Mouse (Mus musculus): ENCODE data around the gene Sh3rf3.

Gene Sh3rf3

GRCm38 (mm10) chr10:58949770-58950638 lies 136.8 kb downstream of the Sh3rf3 start:
- CTCF ChIA-PET: interaction anchor here in 1 of 4 experiments (1.3 kb wide), 1 partner anchor 138 kb away, joined by 4 read pairs; no protein-coding TSS in a partner anchor
- POLR2A ChIA-PET: interaction anchor here in 1 of 4 experiments (0.6 kb wide), 1 partner anchor 621 kb away, joined by 3 read pairs; no protein-coding TSS in a partner anchor

DNA sequence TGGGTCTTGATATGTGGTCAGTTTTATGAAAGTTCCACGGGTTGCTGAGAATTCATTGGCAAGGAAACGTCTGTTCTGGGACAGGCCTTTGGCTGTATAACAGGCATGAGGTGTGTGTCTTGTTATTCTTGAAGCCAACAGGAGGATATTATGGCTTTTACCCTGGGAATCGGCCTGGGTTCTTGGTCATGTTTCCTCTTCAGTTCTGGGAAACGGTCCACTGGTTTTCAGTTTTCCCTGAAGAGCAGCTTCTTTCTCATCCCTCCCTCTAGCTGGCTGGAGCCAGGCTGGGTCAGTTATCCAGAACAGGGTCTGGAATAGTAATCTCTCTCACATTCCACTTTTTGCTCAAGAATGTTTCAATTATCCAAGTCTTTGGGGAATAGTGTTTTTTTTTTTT lies 147.0 kb downstream of the Sh3rf3 start:
- POLR2A ChIA-PET: no interaction called here
- CTCF ChIA-PET: no interaction called here

- POLR2A ChIA-PET: no interaction called here
- CTCF ChIA-PET: no interaction called here
Observed at GRCm38 (mm10) chr10:58968236-58968635, 155.1 kb downstream of the Sh3rf3 start.

DNA sequence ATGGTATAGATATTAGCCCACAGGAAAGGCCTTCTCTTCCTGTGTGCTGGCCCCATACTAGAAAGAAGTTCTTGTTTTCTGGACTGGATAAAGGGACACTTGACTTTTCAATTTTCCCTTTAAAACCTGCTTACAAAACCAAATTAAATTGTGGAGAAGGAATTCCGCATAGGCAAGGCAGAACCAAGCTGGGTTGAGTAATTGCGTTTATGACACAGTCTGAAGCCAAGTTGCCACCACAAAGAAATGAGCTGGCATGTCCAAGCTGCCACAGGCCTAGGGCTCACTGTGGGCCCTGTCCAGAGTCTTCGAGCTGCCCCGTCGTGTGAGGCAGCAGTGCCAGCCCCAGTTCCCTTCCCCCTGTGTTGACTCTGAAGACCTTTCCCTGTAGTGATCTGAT lies 156.2 kb downstream of the Sh3rf3 start:
- ChIA-PET CTCF (no interaction called here), POLR2A (no interaction called here)

DNA sequence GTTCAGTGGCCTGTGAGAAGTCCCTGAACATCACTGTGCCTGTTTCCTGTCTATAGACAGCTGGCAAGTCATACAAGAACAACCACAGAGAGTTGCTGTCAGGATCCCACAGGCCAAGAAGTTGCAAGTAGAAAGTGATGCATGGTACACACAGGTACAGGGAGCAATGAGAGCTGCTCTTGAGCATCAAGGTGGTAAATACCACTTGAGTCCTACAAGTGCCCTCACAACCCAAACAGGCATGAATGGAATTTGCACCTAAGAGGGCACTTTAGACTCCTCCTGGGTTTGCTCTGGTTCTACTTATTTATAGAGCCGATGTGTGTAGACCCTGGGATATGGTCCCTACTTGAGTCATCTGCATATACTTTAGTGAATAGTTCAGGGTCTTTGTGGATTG lies 159.0 kb downstream of the Sh3rf3 start:
- POLR2A ChIA-PET: no interaction called here
- CTCF ChIA-PET: no interaction called here

DNA sequence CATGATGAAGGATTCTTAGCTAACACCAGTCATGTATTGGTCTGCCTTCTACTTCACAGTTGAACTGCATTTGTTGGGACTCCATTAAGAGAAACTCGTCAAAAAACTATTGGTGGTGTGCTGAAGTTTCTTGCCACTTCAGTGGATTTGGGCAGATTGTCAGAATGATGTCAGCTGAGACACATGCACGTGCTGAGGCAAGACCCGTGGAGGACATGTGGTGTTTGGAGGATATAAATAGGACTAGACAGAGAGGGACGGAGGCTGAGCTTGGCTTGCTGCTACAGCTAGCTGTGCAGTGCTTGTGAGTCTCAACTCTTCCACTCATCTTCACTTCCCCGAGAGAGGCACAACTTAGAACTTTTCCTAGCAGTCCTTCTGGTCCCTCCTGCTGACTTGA lies 161.0 kb downstream of the Sh3rf3 start:
- ChIA-PET POLR2A (no interaction called here), CTCF (no interaction called here)

DNA sequence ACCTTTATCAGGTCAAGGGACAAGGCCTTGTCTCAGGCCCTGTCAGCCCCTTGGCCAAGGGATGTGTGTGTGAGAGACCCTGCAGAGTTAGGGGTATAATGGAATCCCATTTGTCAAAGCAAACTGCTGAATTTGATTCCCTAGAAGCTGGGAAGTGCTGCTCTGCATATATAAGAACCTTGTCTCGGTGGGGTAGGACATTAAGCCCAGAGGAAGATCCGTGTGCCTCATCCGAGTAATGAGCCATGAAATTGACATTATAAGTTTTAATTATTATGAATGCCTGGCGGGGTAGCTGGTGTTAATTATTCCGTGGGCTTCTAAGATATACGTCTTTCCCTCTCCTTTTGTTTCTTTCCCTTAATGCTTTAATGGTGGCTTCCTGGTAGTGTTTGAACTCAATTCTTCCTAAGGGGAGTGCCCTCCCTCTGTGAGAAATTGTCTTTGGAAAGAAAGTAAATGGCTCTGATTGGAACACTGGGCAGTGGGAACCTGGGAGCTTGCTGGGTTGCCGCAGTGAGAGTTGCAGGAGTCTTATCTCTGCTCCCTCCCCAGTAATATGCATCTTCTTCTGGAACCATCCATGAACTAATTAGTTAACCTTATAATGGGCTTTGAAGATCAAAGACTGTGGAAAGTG lies 166.3 kb downstream of the Sh3rf3 start:
- CTCF ChIA-PET: no interaction called here
- POLR2A ChIA-PET: interaction anchor here in 1 of 4 experiments (0.8 kb wide), 1 partner anchor 105 kb away, joined by 3 read pairs; no protein-coding TSS in a partner anchor

- ChIA-PET CTCF (no interaction called here), POLR2A (interaction anchor here in 1 of 4 experiments (0.5 kb wide), 1 partner anchor 90 kb away, joined by 3 read pairs; no protein-coding TSS in a partner anchor)
Observed at GRCm38 (mm10) chr10:58981674-58982329, 168.6 kb downstream of the Sh3rf3 start.

GRCm38 (mm10) chr10:58982546-58983154 lies 169.5 kb downstream of the Sh3rf3 start:
- CTCF ChIA-PET: no interaction called here
- POLR2A ChIA-PET: interaction anchor here in 1 of 4 experiments (0.5 kb wide), 1 partner anchor 89 kb away, joined by 3 read pairs; no protein-coding TSS in a partner anchor

DNA sequence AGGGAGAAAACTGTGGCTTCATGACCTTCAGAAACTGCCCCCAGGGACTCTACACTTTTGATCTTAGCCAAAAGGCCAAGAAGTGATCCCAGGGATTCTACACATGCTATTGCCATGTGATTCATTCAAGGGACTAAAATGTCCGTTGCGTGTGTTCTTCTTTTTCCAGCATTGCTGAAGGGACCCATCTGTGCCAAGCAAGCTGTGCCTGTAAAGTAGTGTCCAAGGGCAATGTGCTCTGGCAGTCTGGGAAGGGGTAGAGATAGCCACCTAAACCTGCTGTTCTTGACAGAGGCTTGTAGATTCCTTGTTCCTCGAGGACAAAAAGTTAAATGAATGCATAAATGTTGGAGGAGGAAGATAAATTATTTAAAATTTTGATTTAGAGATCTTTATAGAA lies 178.5 kb downstream of the Sh3rf3 start:
- CTCF ChIA-PET: no interaction called here
- POLR2A ChIA-PET: no interaction called here

DNA sequence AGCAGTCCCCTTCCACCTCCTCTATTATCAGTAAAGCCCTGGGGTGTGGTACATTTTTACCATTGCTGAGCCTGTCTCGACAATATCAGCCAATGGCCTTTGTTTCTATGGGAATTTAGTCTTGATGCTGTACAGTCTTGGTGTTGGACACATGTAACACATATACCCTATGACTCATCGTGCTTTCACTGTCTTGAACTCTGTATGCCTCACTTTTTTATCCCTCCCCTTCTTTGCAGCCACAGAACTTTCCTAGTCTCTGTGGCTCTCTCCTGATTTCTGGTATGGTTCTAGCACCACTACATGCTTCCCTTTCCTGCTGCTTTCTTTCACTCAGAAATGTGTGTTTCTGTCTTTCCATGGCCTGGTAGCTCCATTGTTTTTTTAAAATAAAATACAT lies 181.6 kb downstream of the Sh3rf3 start:
- ChIA-PET POLR2A (no interaction called here), CTCF (interaction anchor here in 1 of 4 experiments (0.6 kb wide), 1 partner anchor 1528 kb away, joined by 3 read pairs; no protein-coding TSS in a partner anchor)

DNA sequence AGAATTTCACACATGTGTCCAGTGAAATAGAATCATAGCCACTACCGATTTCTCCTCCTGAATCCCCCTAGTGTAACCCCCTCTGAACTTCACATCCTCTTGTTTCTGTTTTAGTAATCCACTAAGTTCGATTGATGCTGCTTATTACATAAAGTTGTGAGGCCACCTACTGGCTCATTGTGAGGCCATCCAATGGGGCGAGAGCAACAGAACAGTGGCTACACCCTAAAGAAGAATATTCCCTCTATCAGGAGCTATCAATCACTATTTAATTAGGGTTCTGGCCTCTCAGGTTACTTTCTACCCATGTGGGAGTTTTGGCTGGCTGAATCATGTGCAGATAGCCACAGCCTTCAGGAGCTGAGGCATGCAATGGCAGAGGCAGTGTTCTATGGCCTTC lies 182.0 kb downstream of the Sh3rf3 start:
- CTCF ChIA-PET: interaction anchor here in 1 of 4 experiments (0.6 kb wide), 1 partner anchor 1529 kb away, joined by 3 read pairs; no protein-coding TSS in a partner anchor
- POLR2A ChIA-PET: no interaction called here

DNA sequence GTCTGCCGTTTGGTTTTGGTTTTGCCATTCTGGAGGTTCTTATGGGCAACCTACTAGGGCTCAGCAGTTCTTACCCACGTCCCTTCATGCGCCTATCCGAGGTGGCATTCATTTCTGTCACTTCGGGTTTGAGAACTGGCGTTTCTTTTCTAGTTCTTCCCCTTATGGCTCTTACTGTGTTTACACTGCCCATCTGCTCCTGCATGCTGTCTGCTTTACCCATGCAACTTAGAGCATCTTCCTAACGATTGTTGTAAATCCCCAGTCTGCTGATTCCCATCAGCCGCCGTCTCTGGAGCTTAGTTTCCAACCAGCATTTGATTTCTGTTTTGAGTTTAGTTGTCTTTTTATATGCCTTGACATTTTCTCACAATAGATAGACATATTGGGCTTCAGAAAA lies 189.2 kb downstream of the Sh3rf3 start:
- ChIA-PET CTCF (no interaction called here), POLR2A (interaction anchor here in 1 of 4 experiments (0.7 kb wide), 1 partner anchor 25 kb away, joined by 4 read pairs; no protein-coding TSS in a partner anchor)

GRCm38 (mm10) chr10:59011415-59011814 lies 198.3 kb downstream of the Sh3rf3 start:
- ChIA-PET POLR2A (no interaction called here), CTCF (no interaction called here)

- ChIA-PET CTCF (no interaction called here), POLR2A (no interaction called here)
Observed at GRCm38 (mm10) chr10:59013618-59014017, 200.5 kb downstream of the Sh3rf3 start.

DNA sequence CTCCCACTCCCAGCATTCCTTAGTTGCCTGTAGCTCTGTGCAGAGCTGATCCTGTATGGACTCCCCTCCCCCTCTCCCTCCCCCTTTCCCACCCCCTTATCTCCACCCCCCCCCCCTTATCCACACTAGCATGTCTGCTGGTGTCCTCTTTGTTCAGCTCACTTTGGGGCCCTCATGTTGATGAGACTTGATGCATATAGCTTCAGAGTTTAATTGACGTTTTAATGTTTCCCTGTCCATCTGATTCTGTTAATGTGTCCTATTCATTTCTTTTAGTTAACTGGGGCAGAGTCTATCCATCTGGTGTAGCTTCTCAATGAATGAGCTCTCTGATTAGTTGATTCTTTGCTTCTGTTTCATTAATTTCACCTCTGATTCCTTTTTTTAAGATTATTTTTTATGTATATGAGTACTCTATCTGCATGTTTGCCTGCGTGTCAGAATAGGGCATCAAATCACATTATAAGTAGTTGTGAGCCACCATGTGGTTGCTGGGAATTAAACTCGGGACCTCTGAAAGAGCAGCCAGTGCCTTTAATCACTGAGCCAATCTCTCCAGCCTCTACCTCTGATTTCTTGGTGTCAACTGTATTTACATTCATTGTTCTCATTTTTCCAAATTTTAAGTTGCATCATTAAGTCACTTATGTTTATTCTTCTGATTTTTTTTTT lies 206.3 kb downstream of the Sh3rf3 start:
- ChIA-PET CTCF (no interaction called here), POLR2A (no interaction called here)

- POLR2A ChIA-PET: interaction anchor here in 1 of 4 experiments (1.0 to 1.4 kb wide), 2 partner anchors 17 to 274 kb away, joined by 3 read pairs; no protein-coding TSS in a partner anchor
- CTCF ChIA-PET: no interaction called here
Observed at GRCm38 (mm10) chr10:59050434-59050833, 237.3 kb downstream of the Sh3rf3 start.

DNA sequence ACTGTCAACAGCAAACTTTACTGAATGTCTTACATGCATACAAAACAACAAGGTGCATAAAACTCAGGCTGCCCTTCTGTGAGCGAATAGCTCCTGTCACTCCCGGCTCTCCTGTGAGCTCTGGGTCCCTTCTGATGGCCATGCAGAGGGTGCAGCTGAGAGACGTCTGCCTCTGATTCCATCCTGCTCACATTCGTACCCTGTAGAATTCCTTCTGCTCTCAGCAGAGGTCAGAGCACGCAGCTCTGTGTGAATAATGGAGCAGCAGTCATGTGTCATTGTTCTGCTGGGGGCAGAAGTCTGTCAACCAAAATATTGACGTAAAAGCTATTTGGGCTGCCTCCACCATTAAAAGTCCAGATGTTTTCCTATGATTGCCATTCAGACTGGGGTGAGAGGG lies 243.1 kb downstream of the Sh3rf3 start:
- ChIA-PET CTCF (no interaction called here), POLR2A (no interaction called here)

- ChIA-PET CTCF (interaction anchor here in 1 of 4 experiments (0.6 kb wide), 1 partner anchor 11 kb away, joined by 3 read pairs; no protein-coding TSS in a partner anchor), POLR2A (interaction anchor here in 2 of 4 experiments (0.7 to 1.0 kb wide), 2 partner anchors 16 to 650 kb away, joined by 3 read pairs; no protein-coding TSS in a partner anchor)
Observed at GRCm38 (mm10) chr10:59066804-59067203, 253.6 kb downstream of the Sh3rf3 start.

Data from embryonic stem cell, embryonic (primary cell).